Mouse (Mus musculus) megakaryocyte, embryonic 14.5 days (primary cell): ENCODE measurements at regions not wholly inside any gene's neighbourhood (a gene's known extent, or its start where the extent isn't known, plus 50 kb on each side); places are given as distances from the start of the nearest gene placed in this dataset.

Source experiments
- FLI1 ChIP-seq: IDR thresholded peaks from 2 replicates; pipeline ENCODE4 v1.6.1; 2012; ENCODE audit warnings: low read length, inconsistent platforms, mixed read lengths
- GATA1 ChIP-seq: IDR thresholded peaks from 3 replicates; pipeline ENCODE4 v1.6.1; 2012; ENCODE audit warnings: mixed read lengths, low read length, inconsistent platforms, borderline replicate concordance

- TF ChIP-seq GATA1 = no peak
- TF ChIP-seq FLI1 = no peak
Measured at GRCm38 (mm10) chr2:61083100-61083499, 120.1 kb upstream of the Rbms1 start.
